Mouse (Mus musculus): Measurements from ENCODE around the gene Polr2l.

The Polr2l gene

GRCm38 (mm10) chr7:141467230-141468030 is 7.5 kb downstream of the Polr2l start, which contains the start of gene Cd151:
Gene Cd151 (plus strand): TSS chr7:141467392.
- peak in 1 of 2 experiments; percentile 52 for DNase-seq (ENCODE audit: low spot score in 2 of 2)

- DNase-seq (ENCODE audit: low spot score in 2 of 2): no peak
Observed at GRCm38 (mm10) chr7:141466607-141467148, 8.3 kb downstream of the Polr2l start.

GRCm38 (mm10) chr7:141466045-141466394 is 8.9 kb downstream of the Polr2l start:
- no peak for DNase-seq (ENCODE audit: low spot score in 2 of 2)

GRCm38 (mm10) chr7:141465388-141466044 is 9.4 kb downstream of the Polr2l start:
- DNase-seq (ENCODE audit: low spot score in 2 of 2): peak in 1 of 2 experiments; percentile 8

- DNase-seq (ENCODE audit: low spot score in 2 of 2): no peak
Observed at GRCm38 (mm10) chr7:141464603-141465201, 10.2 kb downstream of the Polr2l start.

- DNase-seq (ENCODE audit: low spot score in 2 of 2): no peak
Observed at GRCm38 (mm10) chr7:141463824-141464602, 10.9 kb downstream of the Polr2l start.

GRCm38 (mm10) chr7:141462333-141462821 is 12.6 kb downstream of the Polr2l start:
- no peak for DNase-seq (ENCODE audit: low spot score in 2 of 2)

- DNase-seq (ENCODE audit: low spot score in 2 of 2): no peak
Observed at GRCm38 (mm10) chr7:141461521-141462332, 13.2 kb downstream of the Polr2l start.

- DNase-seq (ENCODE audit: low spot score in 2 of 2): no peak
Observed at GRCm38 (mm10) chr7:141460391-141461113, 14.4 kb downstream of the Polr2l start, which contains the start of gene Cracr2b. Gene Cracr2b (plus strand): TSS chr7:141461094.

GRCm38 (mm10) chr7:141460001-141460390 is 14.9 kb downstream of the Polr2l start:
- DNase-seq (ENCODE audit: low spot score in 2 of 2): no peak

- DNase-seq (ENCODE audit: low spot score in 2 of 2): no peak
Observed at GRCm38 (mm10) chr7:141459301-141459711, 15.6 kb downstream of the Polr2l start.

- DNase-seq (ENCODE audit: low spot score in 2 of 2): no peak
Observed at GRCm38 (mm10) chr7:141458661-141459060, 16.3 kb downstream of the Polr2l start.

- DNase-seq (ENCODE audit: low spot score in 2 of 2): no peak
Observed at GRCm38 (mm10) chr7:141457986-141458660, 16.8 kb downstream of the Polr2l start.

- DNase-seq (ENCODE audit: low spot score in 2 of 2): no peak
Observed at GRCm38 (mm10) chr7:141457236-141457635, 17.7 kb downstream of the Polr2l start.

GRCm38 (mm10) chr7:141456739-141457138 is 18.2 kb downstream of the Polr2l start:
- no peak for DNase-seq (ENCODE audit: low spot score in 2 of 2)

GRCm38 (mm10) chr7:141455610-141456314 is 19.2 kb downstream of the Polr2l start:
- no peak for DNase-seq (ENCODE audit: low spot score in 2 of 2)

GRCm38 (mm10) chr7:141454967-141455551 is 19.9 kb downstream of the Polr2l start, which contains the start of gene Pnpla2:
Gene Pnpla2 (plus strand): TSS chr7:141455198.
- peak; percentile 84 to 88 for DNase-seq (ENCODE audit: low spot score in 2 of 2)

GRCm38 (mm10) chr7:141453636-141454035 is 21.3 kb downstream of the Polr2l start:
- no peak for DNase-seq (ENCODE audit: low spot score in 2 of 2)

All from frontal cortex, postnatal 14 days (tissue).